Mouse (Mus musculus): ENCODE results near the gene Tpra1.

The Tpra1 gene

GRCm38 (mm10) chr6:88956725-88957124, 54.7 kb downstream of the Tpra1 start:
- no peak for DNase-seq (ENCODE audit: low read depth, low spot score)

- DNase-seq (ENCODE audit: low read depth, low spot score), result no peak
These were observed 55.3 kb downstream of the Tpra1 start for GRCm38 (mm10) chr6:88957313-88957712.

- no peak for DNase-seq (ENCODE audit: low read depth, low spot score)
These were observed 55.8 kb downstream of the Tpra1 start for GRCm38 (mm10) chr6:88957801-88958211.

- DNase-seq (ENCODE audit: low read depth, low spot score), result no peak
These were observed 56.3 kb downstream of the Tpra1 start for GRCm38 (mm10) chr6:88958305-88958704.

GRCm38 (mm10) chr6:88959834-88960233, 57.8 kb downstream of the Tpra1 start:
- no peak for DNase-seq (ENCODE audit: low read depth, low spot score)

GRCm38 (mm10) chr6:88960941-88961340, 58.9 kb downstream of the Tpra1 start:
- DNase-seq (ENCODE audit: low read depth, low spot score), result no peak
